Mouse (Mus musculus): ENCODE data around the gene Tcap.

Gene Tcap

GRCm38 (mm10) chr11:98393317-98393716 lies 9.7 kb downstream of the Tcap start:
- in situ Hi-C loops (cut with MboI; ENCODE audit: low pct_unique_long_range_greater_than_20kb in 1 of 2, low sequenced_read_pairs in 2 of 2, unreplicated experiment in 1 of 2) = no loop called here

GRCm38 (mm10) chr11:98394301-98394700 lies 10.7 kb downstream of the Tcap start:
- in situ Hi-C loops (cut with MboI; ENCODE audit: low pct_unique_long_range_greater_than_20kb in 1 of 2, low sequenced_read_pairs in 2 of 2, unreplicated experiment in 1 of 2) = no loop called here

GRCm38 (mm10) chr11:98395041-98395440 lies 11.4 kb downstream of the Tcap start:
- in situ Hi-C loops (cut with MboI; ENCODE audit: low pct_unique_long_range_greater_than_20kb in 1 of 2, low sequenced_read_pairs in 2 of 2, unreplicated experiment in 1 of 2) = no loop called here

- in situ Hi-C loops (cut with MboI; ENCODE audit: low pct_unique_long_range_greater_than_20kb in 1 of 2, low sequenced_read_pairs in 2 of 2, unreplicated experiment in 1 of 2) = no loop called here
Measured at GRCm38 (mm10) chr11:98397946-98398345, 14.3 kb downstream of the Tcap start.

GRCm38 (mm10) chr11:98400161-98400726 lies 16.6 kb downstream of the Tcap start, which contains the start of gene Pgap3:
Gene Pgap3 (minus strand): TSS chr11:98400490.
- in situ Hi-C loops (cut with MboI; ENCODE audit: low pct_unique_long_range_greater_than_20kb in 1 of 2, low sequenced_read_pairs in 2 of 2, unreplicated experiment in 1 of 2) = no loop called here

- in situ Hi-C loops (cut with MboI; ENCODE audit: low pct_unique_long_range_greater_than_20kb in 1 of 2, low sequenced_read_pairs in 2 of 2, unreplicated experiment in 1 of 2) = no loop called here
Measured at GRCm38 (mm10) chr11:98400816-98401215, 17.2 kb downstream of the Tcap start.

GRCm38 (mm10) chr11:98406621-98407020 lies 23.0 kb downstream of the Tcap start:
- in situ Hi-C loops (cut with MboI; ENCODE audit: low pct_unique_long_range_greater_than_20kb in 1 of 2, low sequenced_read_pairs in 2 of 2, unreplicated experiment in 1 of 2) = no loop called here

- in situ Hi-C loops (cut with MboI; ENCODE audit: low pct_unique_long_range_greater_than_20kb in 1 of 2, low sequenced_read_pairs in 2 of 2, unreplicated experiment in 1 of 2) = no loop called here
Measured at GRCm38 (mm10) chr11:98408872-98409271, 25.3 kb downstream of the Tcap start.

- in situ Hi-C loops (cut with MboI; ENCODE audit: low pct_unique_long_range_greater_than_20kb in 1 of 2, low sequenced_read_pairs in 2 of 2, unreplicated experiment in 1 of 2) = no loop called here
Measured at GRCm38 (mm10) chr11:98409341-98409822, 25.8 kb downstream of the Tcap start.

- in situ Hi-C loops (cut with MboI; ENCODE audit: low pct_unique_long_range_greater_than_20kb in 1 of 2, low sequenced_read_pairs in 2 of 2, unreplicated experiment in 1 of 2) = no loop called here
Measured at GRCm38 (mm10) chr11:98412273-98412796, 28.7 kb downstream of the Tcap start, which contains the start of gene Erbb2. Gene Erbb2 (plus strand): TSS chr11:98412470.

- in situ Hi-C loops (cut with MboI; ENCODE audit: low pct_unique_long_range_greater_than_20kb in 1 of 2, low sequenced_read_pairs in 2 of 2, unreplicated experiment in 1 of 2) = no loop called here
Measured at GRCm38 (mm10) chr11:98412797-98413301, 29.2 kb downstream of the Tcap start.

GRCm38 (mm10) chr11:98413731-98414130 lies 30.1 kb downstream of the Tcap start:
- in situ Hi-C loops (cut with MboI; ENCODE audit: low pct_unique_long_range_greater_than_20kb in 1 of 2, low sequenced_read_pairs in 2 of 2, unreplicated experiment in 1 of 2) = no loop called here

- in situ Hi-C loops (cut with MboI; ENCODE audit: low pct_unique_long_range_greater_than_20kb in 1 of 2, low sequenced_read_pairs in 2 of 2, unreplicated experiment in 1 of 2) = no loop called here
Measured at GRCm38 (mm10) chr11:98414162-98414561, 30.6 kb downstream of the Tcap start.

- in situ Hi-C loops (cut with MboI; ENCODE audit: low pct_unique_long_range_greater_than_20kb in 1 of 2, low sequenced_read_pairs in 2 of 2, unreplicated experiment in 1 of 2) = no loop called here
Measured at GRCm38 (mm10) chr11:98417074-98417473, 33.5 kb downstream of the Tcap start.

- in situ Hi-C loops (cut with MboI; ENCODE audit: low pct_unique_long_range_greater_than_20kb in 1 of 2, low sequenced_read_pairs in 2 of 2, unreplicated experiment in 1 of 2) = no loop called here
Measured at GRCm38 (mm10) chr11:98418273-98418672, 34.7 kb downstream of the Tcap start.

- in situ Hi-C loops (cut with MboI; ENCODE audit: low pct_unique_long_range_greater_than_20kb in 1 of 2, low sequenced_read_pairs in 2 of 2, unreplicated experiment in 1 of 2) = no loop called here
Measured at GRCm38 (mm10) chr11:98418939-98419547, 35.4 kb downstream of the Tcap start.

- in situ Hi-C loops (cut with MboI; ENCODE audit: low pct_unique_long_range_greater_than_20kb in 1 of 2, low sequenced_read_pairs in 2 of 2, unreplicated experiment in 1 of 2) = no loop called here
Measured at GRCm38 (mm10) chr11:98426592-98426991, 43.0 kb downstream of the Tcap start.

- in situ Hi-C loops (cut with MboI; ENCODE audit: low pct_unique_long_range_greater_than_20kb in 1 of 2, low sequenced_read_pairs in 2 of 2, unreplicated experiment in 1 of 2) = no loop called here
Measured at GRCm38 (mm10) chr11:98428436-98428835, 44.8 kb downstream of the Tcap start.

- in situ Hi-C loops (cut with MboI; ENCODE audit: low pct_unique_long_range_greater_than_20kb in 1 of 2, low sequenced_read_pairs in 2 of 2, unreplicated experiment in 1 of 2) = no loop called here
Measured at GRCm38 (mm10) chr11:98431743-98432502, 48.3 kb downstream of the Tcap start.

Data from mouse embryonic stem cell (cell line).